Mouse (Mus musculus) embryonic facial prominence, embryonic 12.5 days (tissue): ENCODE results near the gene Akr1b7. TPM values are rescaled to one million over a fixed set of nuclear protein-coding genes. Genes with fewer than 3 reads are reported as not detected.

Source experiments
- ATAC-seq: fragments of 200-750 bp; cut with Nextera tagmentation; 2 replicates; pipeline ENCODE4 v1.8.0; 2017; ENCODE audit not compliant: insufficient number of reproducible peaks, insufficient read depth, low FRiP score, low TSS enrichment
- H3K27ac ChIP-seq: fragments of 300-500 bp; sonication (generic); 2 replicates; pipeline ENCODE4 v1.5.1; 2016; ENCODE audit warnings: mild to moderate bottlenecking
- H3K27me3 ChIP-seq: fragments of 300-500 bp; sonication (generic); 2 replicates; pipeline ENCODE4 v1.6.1; 2016; ENCODE audit warnings: mild to moderate bottlenecking, moderate library complexity
- H3K36me3 ChIP-seq: fragments of 300-500 bp; sonication (generic); 2 replicates; pipeline ENCODE4 v1.6.1; 2016; ENCODE audit warnings: mild to moderate bottlenecking
- H3K4me1 ChIP-seq: fragments of 300-500 bp; sonication (generic); 2 replicates; pipeline ENCODE4 v1.6.1; 2016
- H3K4me2 ChIP-seq: fragments of 300-500 bp; sonication (generic); replicated peaks from 2 replicates; pipeline ENCODE4 v1.6.1; 2016; ENCODE audit warnings: mild to moderate bottlenecking, moderate library complexity
- H3K4me3 ChIP-seq: fragments of 300-500 bp; sonication (generic); 2 replicates; pipeline ENCODE4 v1.5.1; 2016; ENCODE audit warnings: mild to moderate bottlenecking
- H3K9ac ChIP-seq: fragments of 300-500 bp; sonication (generic); 2 replicates; pipeline ENCODE4 v1.6.1; 2016; ENCODE audit warnings: mild to moderate bottlenecking, moderate library complexity
- H3K9me3 ChIP-seq: fragments of 300-500 bp; sonication (generic); 2 replicates; pipeline ENCODE4 v1.6.1; 2016; ENCODE audit warnings: mild to moderate bottlenecking, moderate library complexity
- WGBS: fragments of 180-500 bp; shearing (Covaris S2); methylation state at CpG from one replicate; pipeline ENCODE4 v1.1.7; 2016; 5-methylcytosine and 5-hydroxymethylcytosine counted together
- polyA plus RNA-seq: library from polyadenylated mRNA; unstranded; fragments of >200 nt; fragmentation: Nextera tagmentation; extraction: Ambion mirVana; gene quantifications from 2 replicates; pipeline ENCODE4 v1.2.1, GENCODE M21; 2016

The Akr1b7 gene
- polyA plus RNA-seq, 1 experiment from 2014 or later: not detected

GRCm38 (mm10) chr6:34441556-34442257, 29.6 kb downstream of the Akr1b7 start:
- ATAC-seq: no peak
- Histone ChIP-seq H3K4me2 (no peak overlapping the region), H3K4me3 (no peak overlapping the region), H3K4me1 (no peaks in the 10 kb centered on the region), H3K36me3 (no peaks in the 10 kb centered on the region; the same call in 1 of the 2 replicates), H3K27ac (no peak overlapping the region), H3K27me3 (no peaks in the 10 kb centered on the region), H3K9ac (no peak overlapping the region), H3K9me3 (no peaks in the 10 kb centered on the region)
- 55% methylated on average over 9 of the region's 9 CpGs for WGBS

GRCm38 (mm10) chr6:34443791-34444190, 31.7 kb downstream of the Akr1b7 start:
- H3K27me3 ChIP-seq: no peaks in the 10 kb centered on the region
- no peaks in the 10 kb centered on the region; the same call in 1 of the 2 replicates for H3K36me3 ChIP-seq
- H3K27ac ChIP-seq: no peak overlapping the region
- no peak for ATAC-seq
- H3K9ac ChIP-seq: no peak overlapping the region
- H3K4me2 ChIP-seq: no peak overlapping the region
- WGBS: 81% methylated on average over 2 of the region's 2 CpGs
- H3K4me3 ChIP-seq: no peak overlapping the region
- no peaks in the 10 kb centered on the region for H3K9me3 ChIP-seq
- H3K4me1 ChIP-seq: no peaks in the 10 kb centered on the region

- Histone ChIP-seq H3K27me3 (no peaks in the 10 kb centered on the region), H3K4me1 (no peaks in the 10 kb centered on the region), H3K4me2 (no peak overlapping the region), H3K4me3 (no peak overlapping the region), H3K27ac (no peak overlapping the region), H3K9me3 (no peaks in the 10 kb centered on the region), H3K36me3 (no peaks in the 10 kb centered on the region), H3K9ac (no peak overlapping the region)
- 6% methylated on average over 2 of the region's 2 CpGs for WGBS
- no peak for ATAC-seq
Observed at GRCm38 (mm10) chr6:34447961-34448360, 35.8 kb downstream of the Akr1b7 start.

GRCm38 (mm10) chr6:34448696-34449095, 36.6 kb downstream of the Akr1b7 start:
- no peak for ATAC-seq
- H3K9ac ChIP-seq: no peak overlapping the region
- H3K27ac ChIP-seq: no peak overlapping the region
- H3K4me3 ChIP-seq: no peak overlapping the region
- no peaks in the 10 kb centered on the region for H3K27me3 ChIP-seq
- H3K4me2 ChIP-seq: no peak overlapping the region
- H3K4me1 ChIP-seq: no peaks in the 10 kb centered on the region
- WGBS: 51% methylated on average over 1 of the region's 1 CpGs
- H3K9me3 ChIP-seq: no peaks in the 10 kb centered on the region
- H3K36me3 ChIP-seq: no peaks in the 10 kb centered on the region

- Histone ChIP-seq H3K9ac (no peak overlapping the region), H3K27ac (no peak overlapping the region), H3K4me3 (no peak overlapping the region), H3K36me3 (no peaks in the 10 kb centered on the region), H3K4me1 (no peaks in the 10 kb centered on the region), H3K4me2 (no peak overlapping the region), H3K27me3 (no peaks in the 10 kb centered on the region), H3K9me3 (no peaks in the 10 kb centered on the region)
- WGBS: 64% methylated on average over 7 of the region's 7 CpGs
- ATAC-seq: no peak
Observed at GRCm38 (mm10) chr6:34452963-34453770, 41.0 kb downstream of the Akr1b7 start.

GRCm38 (mm10) chr6:34459456-34459855, 47.3 kb downstream of the Akr1b7 start:
- Histone ChIP-seq H3K4me2 (no peak overlapping the region), H3K27ac (no peak overlapping the region), H3K9ac (no peak overlapping the region), H3K9me3 (no peaks in the 10 kb centered on the region), H3K27me3 (no peaks in the 10 kb centered on the region), H3K4me3 (no peak overlapping the region), H3K36me3 (no peaks in the 10 kb centered on the region), H3K4me1 (0 out of 2 replicates have a peak, but pooled peaks cover 4% of the 10 kb centered on the region)
- no peak for ATAC-seq

GRCm38 (mm10) chr6:34460651-34461050, 48.5 kb downstream of the Akr1b7 start:
- ATAC-seq: no peak
- no peak overlapping the region for H3K27ac ChIP-seq
- no peaks in the 10 kb centered on the region for H3K27me3 ChIP-seq
- no peak overlapping the region for H3K4me2 ChIP-seq
- H3K4me1 ChIP-seq: 0 out of 2 replicates have a peak, but pooled peaks cover 4% of the 10 kb centered on the region
- WGBS: 56% methylated on average over 4 of the region's 4 CpGs
- no peak overlapping the region for H3K9ac ChIP-seq
- H3K36me3 ChIP-seq: no peaks in the 10 kb centered on the region
- no peak overlapping the region for H3K4me3 ChIP-seq
- no peaks in the 10 kb centered on the region for H3K9me3 ChIP-seq

GRCm38 (mm10) chr6:34463582-34463981, 51.4 kb downstream of the Akr1b7 start:
- Histone ChIP-seq H3K36me3 (no peaks in the 10 kb centered on the region), H3K9me3 (no peaks in the 10 kb centered on the region), H3K27me3 (no peaks in the 10 kb centered on the region), H3K4me2 (no peak overlapping the region), H3K27ac (no peak overlapping the region), H3K4me3 (no peak overlapping the region), H3K9ac (no peak overlapping the region), H3K4me1 (0 out of 2 replicates have a peak, but pooled peaks cover 4% of the 10 kb centered on the region)
- 82% methylated on average over 4 of the region's 4 CpGs for WGBS
- no peak for ATAC-seq

GRCm38 (mm10) chr6:34471434-34472110, 59.4 kb downstream of the Akr1b7 start:
- Histone ChIP-seq H3K36me3 (no peaks in the 10 kb centered on the region), H3K4me2 (no peak overlapping the region), H3K9ac (no peak overlapping the region), H3K9me3 (no peaks in the 10 kb centered on the region), H3K4me3 (no peak overlapping the region), H3K27me3 (no peaks in the 10 kb centered on the region), H3K4me1 (peaks cover 5% of the 10 kb centered on the region), H3K27ac (0 out of 2 replicates have a peak overlapping the region, but pooled peaks have one; percentile 51)
- WGBS: 73% methylated on average over 12 of the region's 12 CpGs
- no peak for ATAC-seq
